Mouse (Mus musculus): Measurements from ENCODE around the gene Cops6. TPM values are rescaled to one million over a fixed set of nuclear protein-coding genes. Genes with fewer than 3 reads are reported as not detected.

Cops6 gene
- total and polyA plus RNA-seq, 3 experiments = 80.6 to 205 (median 88.4) TPM

GRCm38 (mm10) chr5:138137935-138138549 is 22.8 kb upstream of the Cops6 start:
- no peaks in the 10 kb centered on the region for H3K79me2 ChIP-seq (replicated peaks; ENCODE audit: control insufficient read depth, extremely low read depth, insufficient read depth, poor library complexity, severe bottlenecking)
- H3K9ac ChIP-seq (ENCODE audit: insufficient read depth, low read depth) = no peak overlapping the region
- H3K27me3 ChIP-seq (replicated peaks) = no peaks in the 10 kb centered on the region
- TF ChIP-seq RAD21 (IDR thresholded peaks at IDR 0.05; ENCODE audit: low read depth, low read length) (peak; percentile 51), CHD2 (IDR thresholded peaks at IDR 0.05; ENCODE audit: low read length) (no peak), ZC3H11A (IDR thresholded peaks at IDR 0.05; ENCODE audit: low read depth, low read length) (no peak), MEF2A (IDR thresholded peaks at IDR 0.05; ENCODE audit: borderline replicate concordance, low read depth, low read length) (no peak), UBTF (IDR thresholded peaks at IDR 0.05; ENCODE audit: low read depth, low read length) (no peak), SMC3 (IDR thresholded peaks at IDR 0.05; ENCODE audit: low read depth, low read length) (peak; percentile 39; the same call in 1 of the 2 replicates), MYC (IDR thresholded peaks at IDR 0.05; ENCODE audit: low read depth, low read length) (peak; percentile 62; the same call in 1 of the 2 replicates), MAX (IDR thresholded peaks at IDR 0.05; ENCODE audit: low read length) (no peak), SIN3A (IDR thresholded peaks at IDR 0.05; ENCODE audit: low read length) (no peak), CTCF (conservative IDR thresholded peaks at IDR 0.05 in 1 of 2, IDR thresholded peaks at IDR 0.05 in 1 of 2; ENCODE audit: low read depth in 2 of 2, low read length in 2 of 2) (peak; percentile 51 to 71), ZMIZ1 (IDR thresholded peaks at IDR 0.05; ENCODE audit: low read depth, low read length) (no peak), CHD1 (IDR thresholded peaks at IDR 0.05; ENCODE audit: low read depth, low read length) (no peak), NELFE (IDR thresholded peaks at IDR 0.05; ENCODE audit: low read depth, low read length) (no peak)
- no peak overlapping the region for H3K4me2 ChIP-seq (ENCODE audit: insufficient read depth, low read depth, poor library complexity, severe bottlenecking)
- dilution Hi-C loops (cut with MboI; ENCODE audit: extremely low pct_ligation_motif_present, extremely low pct_unique_long_range_greater_than_20kb, low sequenced_read_pairs) (no loop called here), in situ Hi-C loops (cut with MboI; ENCODE audit: low pct_ligation_motif_present, low pct_unique_long_range_greater_than_20kb, low sequenced_read_pairs) (no loop called here)
- H3K4me3 ChIP-seq (replicated peaks in 1 of 3; ENCODE audit: low read depth in 2 of 3, low read length in 2 of 3, poor library complexity in 1 of 3) = no peak overlapping the region
- no peak overlapping the region for H3K27ac ChIP-seq (ENCODE audit: insufficient read depth, low read depth)
- H3K9me3 ChIP-seq (replicated peaks; ENCODE audit: low read length) = no peaks in the 10 kb centered on the region
- H3K4me1 ChIP-seq (ENCODE audit: control insufficient read depth in 1 of 2, insufficient read depth in 2 of 2) = no peaks in the 10 kb centered on the region; a peak in 2 of 4 replicates
- H3K36me3 ChIP-seq (replicated peaks in 1 of 2; ENCODE audit: control insufficient read depth in 1 of 2, insufficient read depth in 1 of 2, low read length in 1 of 2) = peaks cover 14 to 36% of the 10 kb centered on the region in 2 experiments
- peak; percentile 57 for DNase-seq (ENCODE audit: extremely low read depth)

DNA sequence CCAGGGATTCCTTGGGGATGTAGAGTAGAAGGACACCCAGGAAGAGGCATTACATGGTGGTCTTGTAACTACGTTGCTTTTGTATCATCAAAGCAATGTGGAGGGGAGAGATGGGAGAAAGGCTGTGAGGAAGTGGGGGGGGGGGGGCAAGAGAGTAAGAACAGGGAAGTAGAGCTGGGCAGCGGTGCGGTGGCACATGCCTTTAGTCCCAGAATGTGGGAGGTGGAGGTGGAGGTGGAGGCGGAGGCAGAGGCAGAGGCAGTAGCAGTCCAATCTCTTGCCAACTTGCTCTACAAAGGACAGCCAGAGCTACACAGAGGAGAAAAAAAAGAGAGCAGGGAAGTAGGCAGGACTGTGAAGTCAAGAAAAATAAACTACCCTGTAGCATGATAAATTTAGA is 22.3 kb upstream of the Cops6 start:
- no peak overlapping the region for H3K9ac ChIP-seq (ENCODE audit: insufficient read depth, low read depth)

More for the DNA sequence above, 22.3 kb upstream of the Cops6 start:
- Histone ChIP-seq H3K36me3 (replicated peaks in 1 of 2; ENCODE audit: control insufficient read depth in 1 of 2, insufficient read depth in 1 of 2, low read length in 1 of 2) (peaks cover 8 to 36% of the 10 kb centered on the region in 2 experiments), H3K27me3 (replicated peaks) (no peaks in the 10 kb centered on the region), H3K4me2 (ENCODE audit: insufficient read depth, low read depth, poor library complexity, severe bottlenecking) (no peak overlapping the region), H3K4me3 (replicated peaks in 1 of 3; ENCODE audit: low read depth in 2 of 3, low read length in 2 of 3, poor library complexity in 1 of 3) (no peak overlapping the region), H3K79me2 (replicated peaks; ENCODE audit: control insufficient read depth, extremely low read depth, insufficient read depth, poor library complexity, severe bottlenecking) (no peaks in the 10 kb centered on the region), H3K4me1 (ENCODE audit: control insufficient read depth in 1 of 2, insufficient read depth in 2 of 2) (no peaks in the 10 kb centered on the region; a peak in 2 of 4 replicates), H3K27ac (ENCODE audit: insufficient read depth, low read depth) (no peak overlapping the region), H3K9me3 (replicated peaks; ENCODE audit: low read length) (no peaks in the 10 kb centered on the region)
- no peak for DNase-seq (ENCODE audit: extremely low read depth)
- TF ChIP-seq MXI1 (IDR thresholded peaks at IDR 0.05; ENCODE audit: low read depth, low read length) (no peak), EP300 (IDR thresholded peaks at IDR 0.05; ENCODE audit: low read length) (no peak), UBTF (IDR thresholded peaks at IDR 0.05; ENCODE audit: low read depth, low read length) (no peak), MAFK (IDR thresholded peaks at IDR 0.05; ENCODE audit: insufficient replicate concordance, low read length) (no peak), BHLHE40 (IDR thresholded peaks at IDR 0.05; ENCODE audit: low read depth, low read length) (no peak), TCF12 (IDR thresholded peaks at IDR 0.05; ENCODE audit: low read depth, low read length) (no peak), ZNF384 (IDR thresholded peaks at IDR 0.05; ENCODE audit: low read depth, low read length) (no peak)
- in situ Hi-C loops (cut with MboI; ENCODE audit: low pct_ligation_motif_present, low pct_unique_long_range_greater_than_20kb, low sequenced_read_pairs) (no loop called here), dilution Hi-C loops (cut with MboI; ENCODE audit: extremely low pct_ligation_motif_present, extremely low pct_unique_long_range_greater_than_20kb, low sequenced_read_pairs) (no loop called here)
